8 mouse cellular contexts compared by ENCODE assay signal in the genomic region with DNA sequence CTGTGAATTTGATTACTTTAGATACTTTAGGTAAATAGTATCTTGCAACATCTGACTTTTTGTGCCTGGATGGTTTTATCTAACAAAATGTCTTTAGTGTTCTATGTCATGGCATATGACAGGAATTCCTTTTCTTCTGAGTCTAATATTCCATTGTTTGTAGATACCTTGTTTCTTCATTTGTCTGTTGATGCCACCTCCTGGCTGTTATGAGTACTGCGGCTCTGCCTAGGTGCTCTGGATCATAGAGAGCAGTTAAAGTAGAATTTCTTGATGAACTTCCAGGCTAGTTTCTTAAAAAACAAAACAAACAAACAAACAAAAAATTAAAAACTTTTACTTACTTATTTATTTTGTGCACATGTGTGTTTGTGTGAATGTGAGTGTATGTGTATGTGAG.
A peak's percentile ranks its signal among the peaks of the same experiment; 100 is the strongest.
DNase-seq lines count a peak whose midpoint lies in the region; ATAC-seq lines count a peak whose summit lies in the region.

No protein-coding gene starts in this region.

- H3K4me1 ChIP-seq in forebrain, embryonic 12.5 days, result no peaks in the 10 kb centered on the region; the same call in 1 of the 2 replicates

- no peak overlapping the region for H3K4me2 ChIP-seq in forebrain, embryonic 12.5 days

- no peaks in the 10 kb centered on the region for H3K9me3 ChIP-seq in forebrain, embryonic 12.5 days

- no peaks in the 10 kb centered on the region for H3K27me3 ChIP-seq in forebrain, embryonic 12.5 days

- 55% methylated on average over 1 of the region's 1 CpGs for WGBS in forebrain, embryonic 12.5 days

- peak; percentile 16 for DNase-seq in left cerebral cortex, adult 11 months (ENCODE audit: low spot score)
- no peak for DNase-seq in left cerebral cortex, adult 8-10 months (ENCODE audit: low spot score in 2 of 2)
- peak; percentile 20 for DNase-seq in MN1 (ENCODE audit: low spot score)
- peak; percentile 52 to 59 for DNase-seq in adrenal gland, postnatal 36 days
- peak; percentile 11 to 65 for DNase-seq in kidney, adult 8-10 months

- H3K9ac ChIP-seq in forebrain, embryonic 12.5 days, result no peak overlapping the region

- ATAC-seq in megakaryocyte progenitor cell, adult 5-6 weeks (replicated peaks; ENCODE audit: poor library complexity), result peak; percentile 40
- no peak for ATAC-seq in erythroblast, adult 5-6 weeks (replicated peaks; ENCODE audit: low FRiP score, poor library complexity, severe bottlenecking)
- no peak for ATAC-seq in forebrain, embryonic 12.5 days (ENCODE audit: low FRiP score)

- no peak overlapping the region for H3K4me3 ChIP-seq in forebrain, embryonic 12.5 days (replicated peaks)

- no peaks in the 10 kb centered on the region for H3K36me3 ChIP-seq in forebrain, embryonic 12.5 days (replicated peaks)

- H3K27ac ChIP-seq in forebrain, embryonic 12.5 days, result no peak overlapping the region

Comparison
In these comparisons a context has a peak if more than half of its experiments do, and no peak if none do; other contexts are left out.
1. DNase-seq: peak in left cerebral cortex, adult 11 months (single experiment), MN1 (single experiment), adrenal gland, postnatal 36 days (2 of 2) and kidney, adult 8-10 months (2 of 2); none in left cerebral cortex, adult 8-10 months (0 of 2).